Mouse (Mus musculus): ENCODE results near the gene Acbd5.

DNA sequence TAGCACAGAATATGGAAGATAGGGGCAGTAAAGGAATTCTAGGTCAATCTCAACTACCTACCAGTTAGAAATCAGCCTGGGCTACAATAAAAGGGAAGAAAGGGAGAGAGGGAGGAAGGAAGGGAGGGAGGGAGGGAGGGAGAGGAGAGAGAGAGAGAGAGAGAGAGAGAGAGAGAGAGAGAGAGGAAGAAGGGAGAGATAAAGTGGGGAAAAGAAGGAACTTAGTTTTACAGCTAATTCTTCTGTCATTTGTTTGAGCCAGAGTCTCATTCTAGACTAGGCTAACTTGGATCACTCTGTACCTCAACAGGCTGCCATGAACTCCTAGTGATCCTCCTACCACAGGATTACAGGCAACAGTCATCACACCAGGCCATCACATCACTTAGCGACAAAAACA is 32.5 kb upstream of the Acbd5 start:
- TF ChIP-seq CTCF (IDR thresholded peaks at IDR 0.05; ENCODE audit: control insufficient read depth, insufficient read depth, insufficient replicate concordance, low read depth, low read length) (no peak), POLR2A (IDR thresholded peaks at IDR 0.05; ENCODE audit: control insufficient read depth, low read depth, low read length) (no peak)

All from testis, adult 2 months (tissue).